Mouse (Mus musculus) spleen, adult 2 months (tissue): Measurements from ENCODE around the gene Dnajc15.

Source experiments
- CTCF ChIP-seq: fragments of 200-500 bp; IDR thresholded peaks from 2 replicates; pipeline ENCODE4 v1.5.1; 2011; ENCODE audit warnings: mild to moderate bottlenecking, inconsistent platforms; ENCODE audit not compliant: insufficient read depth, insufficient read length, insufficient replicate concordance; ENCODE audit errors: extremely low read depth
- POLR2A ChIP-seq: fragments of 200-500 bp; IDR thresholded peaks from 2 replicates; pipeline ENCODE4 v1.6.1; 2011; ENCODE audit warnings: low read depth, low read length, inconsistent platforms

- TF ChIP-seq CTCF = no peak
- TF ChIP-seq POLR2A = no peak
Observed at GRCm38 (mm10) chr14:77825121-77825520, 49.8 kb downstream of the Dnajc15 start.
